Mouse (Mus musculus) heart, adult 9 months (tissue): ENCODE measurements around the gene Abcc6.
A peak's percentile ranks its signal among the peaks of the same experiment; 100 is the strongest.
"Not testable (repeated sequence)": the region's sequence is repeated elsewhere in the genome, so short reads cannot be mapped to it uniquely, and the experiment has no call there.

Source experiments
- DNase-seq, 2 experiments: peaks; one replicate each; pipeline ENCODE4 v3.0.0; 2022; ENCODE audit warnings: low spot score in 2 of 2

Abcc6 gene

GRCm38 (mm10) chr7:46028681-46029080, 1.4 kb downstream of the Abcc6 start:
- DNase-seq, result no peak

- no peak for DNase-seq
These were observed 4.7 kb downstream of the Abcc6 start for GRCm38 (mm10) chr7:46025436-46025835.

- DNase-seq, result no peak
These were observed 8.2 kb downstream of the Abcc6 start for GRCm38 (mm10) chr7:46021951-46022350.

GRCm38 (mm10) chr7:46019594-46019993, 10.5 kb downstream of the Abcc6 start:
- no peak for DNase-seq

- peak in 1 of 2 experiments; percentile 8 for DNase-seq
These were observed 16.7 kb downstream of the Abcc6 start for GRCm38 (mm10) chr7:46013266-46014010.

GRCm38 (mm10) chr7:46012121-46012520, 18.0 kb downstream of the Abcc6 start:
- no peak for DNase-seq

GRCm38 (mm10) chr7:46009578-46009977, 20.5 kb downstream of the Abcc6 start:
- DNase-seq, result peak; percentile 19 to 31

- no peak for DNase-seq
These were observed 27.4 kb downstream of the Abcc6 start for GRCm38 (mm10) chr7:46002748-46003147.

GRCm38 (mm10) chr7:46000577-46000976, 29.5 kb downstream of the Abcc6 start:
- DNase-seq, result no peak

GRCm38 (mm10) chr7:45992470-45992869, 37.6 kb downstream of the Abcc6 start:
- DNase-seq, result no peak

GRCm38 (mm10) chr7:45988344-45988743, 41.8 kb downstream of the Abcc6 start:
- no peak for DNase-seq

- DNase-seq, result no peak
These were observed 43.2 kb downstream of the Abcc6 start for GRCm38 (mm10) chr7:45986893-45987292.

GRCm38 (mm10) chr7:45981612-45982011, 48.5 kb downstream of the Abcc6 start:
- no peak for DNase-seq

GRCm38 (mm10) chr7:45974512-45974911, 55.6 kb downstream of the Abcc6 start:
- no peak for DNase-seq

- no peak for DNase-seq
These were observed 56.0 kb downstream of the Abcc6 start for GRCm38 (mm10) chr7:45974103-45974502.

GRCm38 (mm10) chr7:45973271-45973687, 56.8 kb downstream of the Abcc6 start:
- DNase-seq, result no peak

GRCm38 (mm10) chr7:45971831-45972723, 58.0 kb downstream of the Abcc6 start:
- no peak for DNase-seq

GRCm38 (mm10) chr7:45956611-45957010, 73.5 kb downstream of the Abcc6 start:
- no peak for DNase-seq

- DNase-seq, result no peak
These were observed 81.0 kb downstream of the Abcc6 start for GRCm38 (mm10) chr7:45949061-45949460.

GRCm38 (mm10) chr7:45943280-45943679, 86.8 kb downstream of the Abcc6 start:
- DNase-seq, result not testable (repeated sequence)

GRCm38 (mm10) chr7:45941986-45942385, 88.1 kb downstream of the Abcc6 start:
- no peak for DNase-seq

GRCm38 (mm10) chr7:45939836-45940235, 90.3 kb downstream of the Abcc6 start:
- DNase-seq, result no peak

GRCm38 (mm10) chr7:45935114-45935513, 95.0 kb downstream of the Abcc6 start:
- DNase-seq, result peak; percentile 41 to 54
